Mouse (Mus musculus): ENCODE data around the gene Gpx5.
A peak's percentile ranks its signal among the peaks of the same experiment; 100 is the strongest.
"Not testable (repeated sequence)": the region's sequence is repeated elsewhere in the genome, so short reads cannot be mapped to it uniquely, and the experiment has no call there.

The Gpx5 gene

DNA sequence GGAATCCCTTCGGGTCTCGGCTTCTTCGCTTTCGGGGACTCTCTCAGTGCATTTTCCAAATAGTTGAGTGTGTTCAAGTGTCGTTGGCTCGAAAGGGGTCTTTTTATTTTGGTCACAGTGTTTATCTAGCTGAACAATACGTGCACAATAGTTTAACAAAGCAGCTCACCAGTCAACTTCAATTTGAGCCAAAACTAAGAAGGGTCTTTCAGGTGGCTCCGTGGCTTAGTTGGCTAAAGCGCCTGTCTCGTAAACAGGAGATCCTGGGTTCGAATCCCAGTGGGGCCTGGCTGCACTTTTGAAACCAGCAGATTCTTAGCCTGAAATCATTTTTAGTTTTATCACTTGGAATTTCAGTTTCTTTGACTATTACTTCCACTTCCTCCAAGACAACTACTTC, 28.2 kb downstream of the Gpx5 start:
- DNase-seq: no peak

DNA sequence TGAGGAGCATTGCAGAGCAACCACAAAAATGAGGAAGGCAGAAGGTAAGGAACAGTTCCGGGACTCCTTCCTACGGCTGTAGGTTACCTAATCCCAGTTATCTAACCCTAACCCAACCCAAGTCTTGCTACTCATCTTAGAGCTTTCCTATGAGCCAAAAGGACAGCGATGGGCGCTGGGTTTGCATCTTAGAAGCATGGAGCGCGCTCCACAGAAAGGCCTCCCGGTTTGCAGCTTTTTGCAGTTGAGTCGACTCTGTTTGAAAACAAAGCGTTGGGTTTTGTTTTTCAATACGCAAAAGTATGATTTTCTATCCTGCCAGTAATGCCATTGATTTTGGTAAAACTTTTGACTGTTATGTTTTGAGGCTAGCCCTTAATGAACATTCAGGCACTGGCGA, 28.6 kb downstream of the Gpx5 start:
- no peak for DNase-seq

DNA sequence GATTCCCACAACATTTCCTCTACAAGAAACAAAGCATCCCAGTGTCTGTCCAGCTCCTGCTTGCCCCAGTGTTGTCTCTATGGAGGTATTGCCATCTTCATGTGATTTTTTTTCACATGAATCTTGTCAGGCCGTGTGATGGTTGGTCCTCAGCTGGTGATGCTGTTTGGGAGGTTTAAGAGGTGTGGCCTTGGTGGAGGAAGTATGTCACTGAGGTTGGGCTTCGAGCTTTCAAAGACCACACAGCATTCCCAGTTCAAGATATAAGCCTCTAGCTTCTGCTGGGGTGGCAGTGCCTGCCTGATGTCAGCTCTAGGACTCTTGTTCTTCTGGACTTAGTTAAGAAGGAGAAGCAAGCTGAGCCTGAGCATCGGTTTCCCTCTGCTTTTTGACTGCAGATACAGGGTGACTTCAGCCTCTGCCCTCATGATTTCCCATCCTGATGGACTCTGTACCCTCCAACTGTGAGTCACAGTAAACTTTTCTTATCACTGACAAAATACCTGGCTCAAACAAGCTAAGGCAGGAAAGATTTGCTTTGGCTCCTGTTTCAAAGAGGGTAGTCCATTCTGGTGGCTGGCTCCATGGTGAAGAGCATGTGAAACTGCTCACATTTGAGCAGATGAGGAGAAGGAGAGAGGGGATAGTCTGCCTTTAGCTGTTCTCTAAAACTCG, 29.6 kb downstream of the Gpx5 start:
- DNase-seq: no peak

DNA sequence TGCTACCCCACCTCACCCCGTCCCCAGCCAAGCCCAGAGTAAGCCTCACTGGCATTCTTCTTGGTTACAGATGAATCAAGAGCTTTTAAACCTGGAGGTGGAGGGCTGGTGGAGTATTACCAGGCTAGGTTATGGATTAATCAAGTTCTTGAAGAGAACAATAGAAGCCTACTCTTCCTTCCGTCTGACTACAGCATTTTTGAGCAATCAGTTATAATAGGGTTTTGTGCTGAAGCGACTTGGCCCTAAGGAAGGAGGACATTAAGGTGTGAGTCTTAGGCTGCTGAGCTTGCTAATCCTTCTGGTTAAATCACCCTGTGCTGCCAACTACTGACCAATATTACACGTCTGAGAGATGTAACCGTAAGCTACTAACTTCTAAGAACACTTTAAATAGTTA, 32.2 kb downstream of the Gpx5 start:
- no peak for DNase-seq

DNA sequence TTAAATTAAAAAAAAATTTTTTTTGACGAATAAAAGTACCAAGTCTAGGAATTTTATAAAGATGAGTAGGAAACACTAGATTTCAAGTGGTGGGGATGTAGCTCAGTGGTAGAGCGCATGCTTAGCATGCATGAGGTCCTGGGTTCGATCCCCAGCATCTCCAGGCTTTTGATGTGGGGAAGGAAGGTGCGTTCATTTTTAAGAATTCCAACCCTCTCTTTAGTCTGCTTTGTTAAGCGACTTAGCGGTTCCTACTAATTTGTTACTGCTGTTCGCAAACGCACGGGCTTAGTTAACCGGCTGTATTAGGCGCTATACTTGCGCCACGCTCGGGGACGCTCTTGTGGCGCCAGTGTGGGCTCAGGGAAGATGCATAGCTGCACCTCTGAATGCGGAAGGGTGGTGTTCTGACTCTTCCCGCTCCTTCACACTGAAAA, 32.8 kb downstream of the Gpx5 start:
- peak; percentile 42 for DNase-seq

DNA sequence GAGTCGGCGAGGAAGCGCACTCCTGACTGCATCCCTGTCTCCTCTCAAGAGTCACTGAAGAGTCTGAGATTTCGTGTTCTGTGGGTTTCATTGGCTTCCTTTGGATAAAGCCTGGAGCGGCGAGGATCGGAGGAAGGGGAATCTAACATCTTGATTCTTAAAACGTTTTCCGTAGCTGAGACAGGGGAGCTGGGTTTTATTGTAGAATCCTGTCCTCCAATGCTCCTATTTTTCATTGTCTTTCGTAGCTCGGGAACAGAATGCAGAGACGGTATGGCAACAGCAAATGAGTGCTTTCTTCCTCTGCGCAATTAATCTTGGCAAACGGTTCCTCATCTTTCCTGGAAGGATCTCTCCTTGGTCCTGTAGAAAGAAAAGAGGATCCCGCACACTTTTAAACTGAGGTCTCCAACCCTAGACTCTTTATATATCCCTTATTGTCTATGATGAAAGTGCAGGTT, 33.3 kb downstream of the Gpx5 start:
- DNase-seq: no peak

DNA sequence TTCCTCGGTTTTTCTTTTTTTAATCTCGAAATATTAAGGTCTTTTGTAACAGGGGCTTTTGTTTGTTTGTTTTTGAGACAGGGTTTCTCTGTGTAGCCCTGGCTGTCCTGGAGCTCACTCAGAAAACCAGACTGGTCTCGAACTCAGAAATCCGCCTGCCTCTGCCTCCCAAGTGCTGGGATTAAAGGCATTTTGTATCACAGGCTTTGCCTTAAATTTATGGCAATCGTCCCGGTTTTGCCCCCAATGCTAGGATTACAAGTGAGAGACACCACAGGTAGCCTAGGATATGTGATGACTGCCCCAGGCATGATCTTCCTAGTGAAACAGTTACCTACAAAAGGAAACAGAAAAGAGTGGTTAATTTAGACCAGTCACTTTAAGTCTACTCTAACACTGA, 34.0 kb downstream of the Gpx5 start:
- DNase-seq: no peak

DNA sequence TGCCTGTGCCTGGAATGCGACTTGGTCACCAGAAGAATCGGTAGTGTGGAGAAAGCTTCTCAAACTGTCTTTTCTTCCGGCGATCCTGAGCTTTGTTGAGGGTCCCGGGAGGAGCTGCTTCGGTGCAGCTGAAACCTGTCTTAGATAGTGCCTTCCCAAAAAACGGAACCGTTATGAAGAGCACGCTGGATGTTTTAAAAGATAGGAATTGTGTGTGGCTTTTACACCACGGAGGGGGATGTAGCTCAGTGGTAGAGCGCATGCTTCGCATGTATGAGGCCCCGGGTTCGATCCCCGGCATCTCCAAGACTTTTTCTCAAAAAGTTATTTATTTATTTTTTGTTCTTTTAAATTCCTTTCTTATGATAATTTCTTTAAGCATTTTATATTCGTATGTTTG, 38.5 kb downstream of the Gpx5 start:
- DNase-seq: peak; percentile 19

DNA sequence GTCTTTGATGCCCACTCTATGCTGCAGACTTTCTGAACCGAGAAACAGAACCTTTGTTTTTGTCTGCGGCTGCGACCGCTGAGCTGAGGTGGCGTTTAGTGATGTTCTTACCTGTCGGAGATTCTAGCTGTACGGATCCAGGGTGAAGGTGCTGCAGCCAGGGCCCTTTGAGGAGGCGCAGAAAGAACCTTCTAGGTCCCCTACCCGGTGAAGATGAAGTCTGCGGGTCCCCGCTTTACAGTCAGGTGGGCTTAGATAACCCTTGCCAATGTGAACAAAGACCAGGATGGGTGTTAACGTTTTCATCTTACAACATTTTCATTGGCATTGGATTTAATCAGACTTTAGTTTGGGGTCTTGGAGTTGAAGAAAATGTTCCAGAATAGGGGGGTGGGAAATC, 39.0 kb downstream of the Gpx5 start:
- DNase-seq: no peak

DNA sequence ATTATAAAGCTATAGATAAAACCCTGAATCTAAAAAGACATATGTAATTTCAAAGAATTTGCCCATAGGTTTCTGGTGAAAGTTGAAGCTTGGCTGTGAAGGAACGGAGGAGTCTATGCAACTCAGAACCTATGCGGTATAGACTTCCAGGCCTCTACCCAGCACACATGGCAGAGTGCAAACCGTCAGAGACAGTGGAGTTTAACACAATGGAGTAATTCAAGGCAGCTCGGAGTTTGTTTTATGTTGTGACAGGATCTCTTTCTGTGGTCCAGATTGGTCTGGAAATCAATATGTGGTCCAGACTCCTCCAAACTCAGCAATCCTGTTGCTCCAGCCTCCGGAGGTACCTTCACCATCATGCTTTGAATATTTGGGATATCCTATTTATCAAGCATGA, 39.5 kb downstream of the Gpx5 start:
- DNase-seq: no peak

DNA sequence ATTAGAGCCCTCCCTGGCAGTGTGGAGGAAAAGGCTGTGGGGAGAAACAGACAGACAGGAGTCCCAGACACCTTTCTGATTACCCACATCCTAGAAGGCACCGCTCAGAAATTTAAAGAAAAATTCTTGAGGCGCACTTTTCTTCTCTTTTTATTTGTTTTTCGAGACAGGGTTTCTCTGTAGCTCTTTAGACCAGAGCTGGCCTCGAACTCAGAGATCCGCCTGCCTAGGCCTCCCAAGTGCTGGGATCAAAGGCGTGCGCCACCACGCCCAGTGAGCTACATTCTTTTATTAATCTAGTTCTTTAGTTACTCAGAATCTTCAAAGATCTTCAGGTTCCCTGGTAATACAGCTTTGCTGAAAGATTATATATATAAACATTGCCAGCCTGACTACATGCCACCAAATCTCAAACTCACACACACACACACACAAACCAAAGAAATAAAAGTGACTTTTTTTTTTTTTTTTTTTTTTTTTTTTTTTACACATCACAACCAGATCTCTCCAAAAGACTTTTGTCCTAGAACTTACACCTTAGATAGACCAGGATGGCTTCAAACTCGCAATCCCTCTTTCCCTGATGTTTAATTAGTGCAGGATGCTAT, 42.4 kb downstream of the Gpx5 start:
- DNase-seq: no peak

DNA sequence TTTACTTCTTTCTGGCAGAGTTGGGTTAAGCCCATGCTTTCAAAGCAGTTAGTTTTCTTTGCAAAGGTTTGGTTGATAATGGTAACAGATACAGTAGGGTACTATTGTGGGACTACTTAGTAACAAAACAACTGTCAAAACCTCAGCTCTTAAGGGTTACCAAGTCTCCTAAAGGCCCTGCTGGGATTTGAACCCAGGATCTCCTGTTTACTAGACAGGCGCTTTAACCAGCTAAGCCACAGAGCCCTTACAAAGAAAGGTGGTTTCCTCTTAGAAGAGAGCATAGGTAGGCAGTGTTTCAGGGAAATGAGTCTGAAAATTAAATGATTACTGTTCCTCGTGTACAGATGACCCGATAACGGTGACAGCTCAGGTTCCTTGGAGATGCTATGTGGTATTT, 43.5 kb downstream of the Gpx5 start:
- no peak for DNase-seq

DNA sequence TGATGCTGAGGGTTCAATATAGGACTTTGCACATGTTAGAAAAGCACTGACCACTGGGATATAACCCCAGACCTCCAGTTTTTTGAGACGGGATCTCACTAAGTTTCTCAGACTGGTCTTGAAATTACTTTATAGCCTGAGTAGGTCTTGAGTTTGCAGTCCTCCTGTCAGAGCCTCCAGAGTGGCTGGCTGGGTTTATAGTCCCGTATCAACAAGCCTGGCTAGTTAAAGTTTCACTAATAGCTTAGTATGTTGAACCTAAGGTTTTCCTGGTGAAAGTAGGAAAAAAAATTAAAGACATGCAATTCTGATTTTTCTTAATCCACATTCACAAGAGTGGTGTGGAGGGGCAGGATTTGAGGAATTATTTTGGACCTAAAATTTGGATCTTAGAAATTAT, 46.3 kb downstream of the Gpx5 start:
- no peak for DNase-seq

DNA sequence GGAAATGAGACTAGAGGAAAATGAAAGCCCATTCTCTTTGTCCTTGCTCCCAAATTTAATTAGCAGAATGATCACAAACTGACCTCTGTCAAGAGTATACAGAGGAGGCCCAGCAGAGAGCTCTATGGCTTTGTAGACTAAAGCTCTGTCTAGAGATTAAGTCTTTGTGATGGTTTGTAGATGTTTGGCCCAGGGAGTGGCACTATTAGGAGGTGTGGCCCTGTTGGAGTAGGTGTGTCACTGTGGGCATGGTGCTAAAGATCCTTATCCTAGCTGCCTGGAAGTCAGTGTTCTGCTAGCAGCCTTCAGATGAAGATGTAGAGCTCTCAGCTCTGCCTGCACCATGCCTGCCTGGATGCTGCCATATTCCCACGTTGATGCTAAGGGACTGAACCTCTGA, 47.6 kb downstream of the Gpx5 start:
- DNase-seq: not testable (repeated sequence)

DNA sequence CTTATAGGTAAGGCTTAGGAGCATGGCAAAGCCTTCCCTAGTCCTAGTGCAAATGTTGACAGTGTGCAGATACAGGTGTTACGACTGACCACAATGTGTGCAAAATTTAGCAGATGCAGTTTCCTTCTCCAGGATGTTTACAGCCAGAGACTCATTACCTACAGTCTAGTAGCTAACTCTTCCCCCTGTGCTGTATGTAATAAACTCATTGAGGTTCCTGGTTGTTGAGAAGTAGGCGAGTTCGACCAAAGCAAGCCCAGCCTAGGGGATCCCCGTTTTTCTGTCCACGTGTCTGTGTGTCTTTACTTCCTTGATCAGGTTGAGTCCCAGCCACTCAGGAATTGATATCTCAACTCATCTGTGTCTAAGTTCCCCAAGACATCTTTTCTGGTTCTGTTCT, 48.4 kb downstream of the Gpx5 start:
- no peak for DNase-seq

DNA sequence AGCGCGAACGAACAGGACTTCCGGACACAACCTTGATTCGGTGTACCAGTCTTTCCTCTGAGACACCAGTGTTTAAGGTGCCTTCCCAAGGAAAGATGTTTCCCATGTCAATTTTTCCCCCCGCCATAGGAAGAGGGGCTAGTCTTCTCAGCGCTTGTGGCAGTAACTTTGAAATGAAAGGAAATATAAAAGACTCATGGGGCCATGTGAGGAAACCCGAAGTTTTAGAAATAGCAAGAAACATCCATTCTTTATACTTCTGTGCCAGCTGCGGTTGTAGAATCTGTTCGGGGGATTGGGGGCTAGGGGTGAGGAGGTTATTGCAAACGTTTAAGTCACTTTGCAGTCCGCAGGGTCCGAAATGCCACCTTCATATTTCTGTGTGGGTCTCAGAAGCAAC, 49.3 kb downstream of the Gpx5 start:
- DNase-seq: no peak

DNA sequence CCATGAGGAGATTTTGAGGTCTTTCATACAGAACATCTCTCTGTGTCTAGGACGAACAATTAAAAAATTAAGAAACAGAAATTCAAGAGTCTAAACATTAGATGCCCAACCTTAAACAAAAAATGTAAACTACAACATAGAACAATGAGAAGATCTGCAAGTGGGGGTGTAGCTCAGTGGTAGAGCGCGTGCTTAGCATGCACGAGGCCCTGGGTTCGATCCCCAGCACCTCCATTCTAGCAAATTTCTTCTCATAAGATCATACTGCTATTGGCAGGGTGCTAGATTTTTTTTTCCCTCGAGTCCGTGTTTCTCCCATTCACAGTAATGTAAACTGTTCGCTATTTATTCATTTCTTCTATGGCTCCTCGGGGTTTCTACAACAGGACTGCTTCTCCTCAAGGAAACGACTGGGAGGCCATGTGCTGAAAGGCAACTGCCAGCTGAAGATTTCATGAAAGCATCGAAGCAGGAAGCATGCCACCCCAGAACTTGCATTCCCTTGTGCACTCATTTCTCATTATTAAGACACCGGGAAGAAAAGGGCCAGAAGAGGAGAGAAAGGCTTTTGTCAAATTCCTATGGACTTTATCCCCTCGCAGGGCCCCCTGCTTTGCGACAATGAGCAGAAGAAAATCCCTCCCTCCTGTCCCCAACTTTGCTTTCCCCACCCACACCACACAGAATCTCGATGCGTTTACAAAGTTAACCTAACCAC, 50.0 kb downstream of the Gpx5 start:
- no peak for DNase-seq

DNA sequence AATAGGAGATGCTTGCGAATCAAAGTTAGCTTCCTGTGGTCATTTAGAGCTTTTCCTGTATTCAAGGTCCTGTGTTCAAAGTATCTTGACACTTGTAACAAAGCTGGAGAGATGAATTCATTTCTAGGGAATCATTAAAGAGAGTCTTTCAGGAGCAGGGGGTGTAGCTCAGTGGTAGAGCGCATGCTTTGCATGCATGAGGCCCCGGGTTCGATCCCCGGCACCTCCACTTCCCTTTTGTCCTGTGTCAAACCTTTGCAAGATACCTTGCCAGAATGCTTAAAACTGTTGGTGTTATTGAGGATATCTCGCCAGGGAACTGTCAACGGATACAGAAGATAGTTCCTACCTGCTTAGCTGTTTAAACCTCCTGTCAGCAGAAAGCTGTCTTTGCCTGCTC, 51.7 kb downstream of the Gpx5 start:
- DNase-seq: no peak

DNA sequence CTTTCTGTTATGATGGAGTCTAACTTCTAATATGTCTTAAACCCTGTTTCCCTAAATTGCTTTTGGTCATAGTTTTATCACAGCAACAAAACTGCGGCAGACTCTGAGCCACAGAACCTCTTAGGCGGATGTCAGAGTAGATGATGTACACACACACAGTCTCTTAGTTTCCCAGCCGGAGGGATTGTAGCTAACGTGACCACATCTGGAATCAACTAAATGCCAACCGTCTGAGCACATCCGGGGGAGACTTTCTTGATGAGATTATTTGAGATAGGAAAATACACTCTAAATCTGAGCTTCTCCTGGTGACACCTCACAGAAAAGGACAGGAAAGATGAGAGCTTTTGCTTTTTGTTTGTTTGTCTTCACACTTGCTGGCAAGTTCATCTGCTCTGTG, 55.4 kb downstream of the Gpx5 start:
- DNase-seq: no peak

DNA sequence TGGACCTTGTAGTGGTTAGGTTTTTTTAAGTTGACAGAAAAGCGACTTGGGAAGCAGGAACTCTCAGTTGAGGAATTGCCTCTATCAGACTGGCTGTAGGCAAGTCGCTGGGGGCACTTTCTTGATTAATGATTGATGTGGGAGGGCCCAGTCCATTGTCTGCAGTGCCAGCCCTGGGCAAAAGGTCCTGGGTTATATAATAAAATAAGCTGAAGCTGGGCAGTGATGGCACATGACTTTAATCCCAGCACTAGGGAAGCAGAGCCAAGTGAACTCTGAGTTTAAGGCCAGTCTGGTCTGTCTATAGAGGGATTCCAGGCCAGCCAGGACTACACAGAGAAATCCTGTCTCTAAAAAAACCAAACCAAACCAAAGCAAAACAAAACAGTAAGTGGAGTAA, 55.8 kb downstream of the Gpx5 start:
- DNase-seq: peak; percentile 39

Data from kidney, postnatal 10 days (tissue).